Mouse (Mus musculus) neural tube, embryonic 13.5 days (tissue): ENCODE measurements at regions not wholly inside any gene's neighbourhood (a gene's known extent, or its start where the extent isn't known, plus 50 kb on each side); places are given as distances from the start of the nearest gene placed in this dataset.

Source experiments
- ATAC-seq: fragments of 200-750 bp; cut with Nextera tagmentation; 2 replicates; pipeline ENCODE4 v1.8.0; 2017; ENCODE audit warnings: low read depth, mild to moderate bottlenecking, moderate TSS enrichment, moderate library complexity
- H3K27ac ChIP-seq: fragments of 300-500 bp; sonication (generic); replicated peaks from 2 replicates; pipeline ENCODE4 v1.5.1; 2015; ENCODE audit warnings: moderate library complexity, mild to moderate bottlenecking, inconsistent platforms
- H3K27me3 ChIP-seq: fragments of 300-500 bp; sonication (generic); 2 replicates; pipeline ENCODE4 v1.6.1; 2015; ENCODE audit warnings: mild to moderate bottlenecking, inconsistent platforms
- H3K36me3 ChIP-seq: fragments of 300-500 bp; sonication (generic); 2 replicates; pipeline ENCODE4 v1.6.1; 2015; ENCODE audit warnings: mild to moderate bottlenecking, inconsistent platforms
- H3K4me1 ChIP-seq: fragments of 300-500 bp; sonication (generic); replicated peaks from 2 replicates; pipeline ENCODE4 v1.6.1; 2015; ENCODE audit warnings: inconsistent platforms
- H3K4me2 ChIP-seq: fragments of 300-500 bp; sonication (generic); 2 replicates; pipeline ENCODE4 v1.6.1; 2015; ENCODE audit warnings: inconsistent platforms, mild to moderate bottlenecking, moderate library complexity
- H3K4me3 ChIP-seq: fragments of 300-500 bp; sonication (generic); 2 replicates; pipeline ENCODE4 v1.5.1; 2015; ENCODE audit warnings: mild to moderate bottlenecking, inconsistent platforms
- H3K9ac ChIP-seq: fragments of 300-500 bp; sonication (generic); 2 replicates; pipeline ENCODE4 v1.6.1; 2015; ENCODE audit warnings: moderate library complexity, mild to moderate bottlenecking, inconsistent platforms
- H3K9me3 ChIP-seq: fragments of 300-500 bp; sonication (generic); 2 replicates; pipeline ENCODE4 v1.6.1; 2016; ENCODE audit warnings: inconsistent platforms
- WGBS: fragments of 180-500 bp; shearing (Covaris S2); methylation state at CpG from one replicate; pipeline ENCODE4 v1.1.7; 2015; 5-methylcytosine and 5-hydroxymethylcytosine counted together

DNA sequence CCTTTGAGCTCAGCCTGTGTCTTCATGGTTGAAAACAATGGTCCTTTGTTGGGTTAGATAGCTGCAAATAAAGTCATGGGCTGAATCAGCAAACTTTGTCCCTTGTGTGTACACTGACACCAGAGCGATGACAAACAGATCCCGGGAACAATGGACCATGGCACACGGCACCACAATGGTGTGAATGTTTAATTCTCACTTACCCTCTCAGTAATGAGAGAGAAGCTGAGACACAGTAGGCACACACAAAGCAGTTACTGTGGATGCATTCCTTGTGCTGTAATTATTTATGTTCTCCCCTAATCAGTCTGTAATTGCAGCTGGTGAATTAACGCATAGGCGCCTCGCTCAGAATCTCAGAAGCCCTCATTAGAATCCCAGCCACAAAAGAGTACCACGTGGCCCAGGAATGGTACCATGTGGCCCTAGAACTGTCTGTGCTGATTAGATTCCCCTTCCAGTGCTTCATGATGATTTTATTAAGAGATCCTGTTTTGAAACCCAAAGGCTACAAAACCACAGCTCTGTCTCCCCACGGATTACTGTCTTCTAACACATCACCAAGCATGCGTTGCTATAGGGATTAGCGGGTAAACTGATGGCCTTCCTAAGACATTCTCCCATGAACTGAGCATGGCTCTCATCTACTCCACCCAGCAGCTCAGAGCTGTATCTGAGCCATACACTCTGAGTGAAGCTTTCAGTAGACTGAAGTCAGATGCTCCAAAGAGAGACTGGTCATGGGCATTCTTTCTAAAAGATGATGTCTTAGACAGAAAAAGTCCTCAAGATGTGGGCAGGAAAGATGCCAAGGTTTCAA lies 250.8 kb downstream of the Wdr11 start:
- peak; percentile 77 for ATAC-seq
- no peaks in the 10 kb centered on the region for H3K36me3 ChIP-seq
- peaks cover 9% of the 10 kb centered on the region for H3K4me1 ChIP-seq
- WGBS = 40% methylated on average over 10 of the region's 10 CpGs
- H3K4me3 ChIP-seq = no peak overlapping the region
- H3K27me3 ChIP-seq = no peaks in the 10 kb centered on the region; the same call in 1 of the 2 replicates
- H3K4me2 ChIP-seq = no peak overlapping the region
- no peak overlapping the region for H3K9ac ChIP-seq
- no peaks in the 10 kb centered on the region for H3K9me3 ChIP-seq
- 0 out of 2 replicates have a peak overlapping the region, but pooled peaks have one; percentile 6 for H3K27ac ChIP-seq

DNA sequence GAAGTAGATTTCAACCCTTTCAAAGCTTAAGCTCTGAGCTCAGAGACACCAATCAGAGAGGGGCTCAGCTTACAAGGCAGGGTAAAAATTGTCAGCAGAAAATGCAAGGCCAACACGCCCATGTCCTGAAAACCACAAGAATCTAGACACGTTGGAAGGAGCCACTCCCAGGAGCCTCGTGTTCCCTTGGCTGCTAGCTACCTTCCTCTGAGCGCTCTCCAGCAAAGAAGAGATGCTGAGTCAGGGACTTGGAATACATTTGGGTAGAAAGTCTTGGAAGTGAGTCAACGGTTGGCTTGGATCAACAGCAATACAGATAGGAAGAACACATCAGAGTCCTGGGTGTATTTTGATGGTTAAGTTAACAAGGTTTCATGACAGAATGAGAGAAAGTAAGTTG lies 255.5 kb downstream of the Wdr11 start:
- Histone ChIP-seq H3K4me3 (no peak overlapping the region), H3K36me3 (no peaks in the 10 kb centered on the region), H3K27me3 (no peaks in the 10 kb centered on the region; the same call in 1 of the 2 replicates), H3K27ac (no peak overlapping the region), H3K4me2 (no peak overlapping the region), H3K9me3 (no peaks in the 10 kb centered on the region), H3K4me1 (peaks cover 8% of the 10 kb centered on the region), H3K9ac (no peak overlapping the region)
- WGBS = 80% methylated on average over 5 of the region's 5 CpGs
- no peak for ATAC-seq

DNA sequence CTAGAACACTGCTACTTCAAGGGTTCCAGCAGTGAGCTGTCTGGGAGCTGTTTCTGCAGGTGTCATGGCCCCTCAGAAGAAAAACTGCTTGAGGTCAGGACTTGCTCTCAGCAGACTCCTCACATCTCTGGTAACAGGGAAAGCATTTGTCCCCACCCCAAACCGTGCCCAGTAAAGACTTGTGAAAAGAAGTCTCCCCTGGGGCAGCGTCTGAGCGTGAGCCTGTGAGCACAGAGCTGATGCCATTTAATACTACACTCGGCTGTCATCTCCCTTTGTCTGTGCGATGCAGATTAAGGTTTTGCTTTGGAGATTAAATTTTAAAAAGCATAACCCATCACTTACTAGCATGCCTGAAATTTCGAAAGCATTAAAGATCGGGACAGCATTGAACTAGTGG lies 261.9 kb downstream of the Wdr11 start:
- Histone ChIP-seq H3K4me1 (no peaks in the 10 kb centered on the region), H3K4me2 (no peak overlapping the region), H3K9me3 (no peaks in the 10 kb centered on the region), H3K4me3 (no peak overlapping the region), H3K27me3 (no peaks in the 10 kb centered on the region), H3K36me3 (no peaks in the 10 kb centered on the region), H3K27ac (no peak overlapping the region), H3K9ac (no peak overlapping the region)
- no peak for ATAC-seq
- 45% methylated on average over 7 of the region's 7 CpGs for WGBS

DNA sequence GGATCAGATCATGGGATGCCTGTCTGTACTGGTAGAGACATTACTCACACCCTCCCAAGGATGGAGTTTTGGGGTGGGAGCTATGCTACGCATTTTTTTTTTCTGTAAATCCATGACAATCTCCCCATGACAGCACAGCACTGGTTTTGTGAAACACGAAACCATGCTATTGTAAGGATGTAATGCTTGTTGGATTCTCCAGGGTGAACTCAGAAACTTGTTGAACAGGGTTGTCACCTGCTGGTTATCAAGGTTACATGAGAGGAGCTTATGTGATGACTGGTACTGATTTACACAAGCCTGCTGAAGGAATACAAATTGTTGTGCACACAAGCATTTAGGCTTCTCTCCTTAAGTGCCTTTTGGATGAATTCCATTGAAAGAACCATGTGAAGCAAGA lies 263.3 kb downstream of the Wdr11 start:
- no peak for ATAC-seq
- Histone ChIP-seq H3K4me1 (no peaks in the 10 kb centered on the region), H3K4me3 (no peak overlapping the region), H3K9ac (no peak overlapping the region), H3K36me3 (no peaks in the 10 kb centered on the region), H3K4me2 (no peak overlapping the region), H3K27ac (no peak overlapping the region), H3K27me3 (no peaks in the 10 kb centered on the region), H3K9me3 (no peaks in the 10 kb centered on the region)
- WGBS = 74% methylated on average over 2 of the region's 2 CpGs

DNA sequence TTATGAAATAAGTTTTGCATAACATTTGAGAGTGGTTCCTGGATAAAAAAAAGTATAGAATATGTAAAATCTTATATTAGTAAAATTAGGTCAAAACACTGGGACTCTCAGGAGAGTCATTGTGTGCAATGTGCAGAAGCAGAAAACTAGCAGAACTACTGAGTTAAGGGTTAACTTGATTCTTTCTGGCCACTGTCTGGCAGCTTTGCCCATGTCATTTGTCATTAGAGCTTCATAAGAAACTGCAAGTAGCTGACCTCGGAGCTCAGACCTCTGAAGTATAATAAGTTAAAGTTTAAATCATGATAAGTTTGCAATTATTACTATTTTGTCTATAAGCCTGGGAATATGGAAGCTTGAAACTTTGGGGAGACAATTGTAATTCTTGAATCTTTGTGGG lies 271.3 kb downstream of the Wdr11 start:
- ATAC-seq = no peak

DNA sequence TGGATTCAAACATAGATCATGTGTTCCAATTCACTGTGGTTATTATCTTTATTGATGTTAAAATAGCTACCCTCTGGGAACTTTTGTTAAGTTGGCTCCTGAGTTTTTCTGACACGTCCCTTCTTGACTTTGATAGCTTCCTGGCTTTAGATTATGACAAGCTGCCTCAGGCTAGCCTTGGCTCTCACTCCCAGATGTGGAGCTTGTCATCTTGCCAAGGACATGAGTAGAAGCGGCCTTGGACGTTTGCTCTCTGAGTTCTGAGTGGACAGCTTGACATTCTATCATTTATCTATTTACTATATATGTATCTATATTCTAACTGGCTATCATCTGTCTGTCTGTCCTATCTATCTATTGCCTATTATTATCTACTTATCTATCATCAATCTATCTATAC lies 273.9 kb downstream of the Wdr11 start:
- H3K4me2 ChIP-seq = no peak overlapping the region
- no peaks in the 10 kb centered on the region for H3K27me3 ChIP-seq
- H3K9me3 ChIP-seq = no peaks in the 10 kb centered on the region
- no peak for ATAC-seq
- no peaks in the 10 kb centered on the region for H3K4me1 ChIP-seq
- no peak overlapping the region for H3K4me3 ChIP-seq
- WGBS = 80% methylated on average over 3 of the region's 3 CpGs
- no peak overlapping the region for H3K27ac ChIP-seq
- no peaks in the 10 kb centered on the region for H3K36me3 ChIP-seq
- H3K9ac ChIP-seq = no peak overlapping the region

More for the DNA sequence above, 271.3 kb downstream of the Wdr11 start:
- H3K4me2 ChIP-seq = no peak overlapping the region
- WGBS = 48% methylated on average over 1 of the region's 1 CpGs
- H3K9me3 ChIP-seq = no peaks in the 10 kb centered on the region
- H3K27ac ChIP-seq = no peak overlapping the region
- H3K36me3 ChIP-seq = no peaks in the 10 kb centered on the region
- no peak overlapping the region for H3K9ac ChIP-seq
- no peaks in the 10 kb centered on the region for H3K27me3 ChIP-seq
- H3K4me1 ChIP-seq = no peaks in the 10 kb centered on the region
- no peak overlapping the region for H3K4me3 ChIP-seq

DNA sequence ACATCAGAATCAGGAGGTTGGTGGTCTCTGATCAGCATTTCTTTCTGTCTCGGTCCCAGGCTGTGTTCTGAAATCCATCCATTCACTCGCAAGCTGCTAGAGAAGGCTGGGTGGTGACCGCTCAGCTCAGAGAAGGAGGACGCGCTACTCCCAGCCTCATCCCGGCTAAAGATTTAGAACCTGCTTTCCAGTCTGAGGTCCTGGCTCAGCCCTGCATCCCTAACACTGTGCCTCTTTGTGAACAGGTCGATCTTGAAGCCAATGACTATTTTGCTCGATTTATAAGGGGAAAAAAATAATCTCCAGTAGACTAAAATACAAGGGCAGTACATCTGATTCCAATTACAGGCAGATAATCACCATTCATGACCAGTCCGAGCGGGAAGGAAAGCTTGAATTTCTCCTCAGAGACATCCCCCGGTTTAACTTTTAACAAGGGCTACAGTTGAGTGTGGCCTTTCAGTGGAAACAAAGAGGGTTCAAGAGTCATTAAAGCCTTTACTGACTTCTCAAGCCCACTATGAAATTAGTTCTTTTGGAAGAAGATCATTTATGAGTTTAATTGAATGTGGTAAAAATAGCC lies 280.6 kb downstream of the Wdr11 start:
- WGBS = 64% methylated on average over 11 of the region's 11 CpGs
- H3K36me3 ChIP-seq = no peaks in the 10 kb centered on the region
- no peak overlapping the region for H3K27ac ChIP-seq
- H3K27me3 ChIP-seq = no peaks in the 10 kb centered on the region
- no peaks in the 10 kb centered on the region for H3K4me1 ChIP-seq
- H3K9me3 ChIP-seq = no peaks in the 10 kb centered on the region
- H3K9ac ChIP-seq = no peak overlapping the region
- H3K4me3 ChIP-seq = no peak overlapping the region
- H3K4me2 ChIP-seq = no peak overlapping the region
- ATAC-seq = no peak

DNA sequence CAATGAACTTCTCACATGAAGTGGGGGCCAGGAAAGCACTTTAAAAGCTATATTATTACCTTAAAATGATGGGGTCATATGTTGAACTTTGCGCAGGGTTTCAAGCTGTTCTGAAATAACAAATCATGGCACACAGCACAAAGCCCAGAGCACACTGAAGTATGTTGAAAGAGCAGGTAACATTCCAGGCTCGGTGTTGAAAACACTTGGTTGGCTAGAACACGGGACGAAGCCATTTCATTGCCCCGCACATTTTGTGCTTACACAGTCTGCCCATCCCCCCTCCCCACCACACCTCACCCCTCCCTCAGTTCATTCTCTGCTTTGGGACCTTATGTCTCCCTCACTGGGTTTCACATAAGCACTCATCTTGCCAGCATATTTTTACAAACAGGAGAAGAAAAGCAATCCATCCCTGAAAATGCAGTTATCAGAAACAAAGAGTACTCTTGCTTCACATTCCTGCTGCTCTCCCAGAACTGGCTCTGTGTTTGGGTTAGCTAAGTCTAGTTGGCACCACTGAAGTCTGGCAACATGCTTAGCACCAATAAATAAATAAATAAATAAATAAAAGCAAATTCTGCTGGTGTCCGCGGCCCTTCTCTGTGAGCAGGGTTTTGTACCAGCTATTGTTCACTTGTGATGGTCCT lies 284.7 kb downstream of the Wdr11 start:
- H3K27ac ChIP-seq = no peak overlapping the region
- H3K27me3 ChIP-seq = no peaks in the 10 kb centered on the region
- H3K36me3 ChIP-seq = no peaks in the 10 kb centered on the region
- H3K4me2 ChIP-seq = no peak overlapping the region
- ATAC-seq = no peak
- H3K4me3 ChIP-seq = no peak overlapping the region
- 84% methylated on average over 7 of the region's 7 CpGs for WGBS
- no peaks in the 10 kb centered on the region for H3K4me1 ChIP-seq
- no peak overlapping the region for H3K9ac ChIP-seq
- H3K9me3 ChIP-seq = no peaks in the 10 kb centered on the region

DNA sequence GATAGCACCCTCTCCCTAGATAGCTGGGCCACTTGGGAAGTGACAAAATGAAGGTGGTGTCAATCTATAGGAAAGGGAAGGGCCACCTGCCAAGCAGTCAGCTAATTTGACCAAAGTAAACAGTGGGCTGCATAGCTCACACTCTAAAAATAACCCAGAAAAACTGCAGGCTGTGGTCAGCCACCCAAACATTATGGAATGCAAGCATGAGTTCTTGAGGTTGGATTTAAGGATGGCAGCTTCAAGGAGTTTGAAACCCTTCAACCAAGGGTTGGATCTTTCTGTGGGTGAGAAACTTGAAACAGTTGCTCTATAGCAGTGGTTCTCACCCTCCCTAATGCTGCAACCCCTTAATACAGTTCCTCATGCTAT lies 285.2 kb downstream of the Wdr11 start:
- no peak overlapping the region for H3K4me2 ChIP-seq
- ATAC-seq = no peak
- no peaks in the 10 kb centered on the region for H3K9me3 ChIP-seq
- no peaks in the 10 kb centered on the region for H3K36me3 ChIP-seq
- H3K4me3 ChIP-seq = no peak overlapping the region
- H3K27me3 ChIP-seq = no peaks in the 10 kb centered on the region
- no peaks in the 10 kb centered on the region for H3K4me1 ChIP-seq
- no peak overlapping the region for H3K9ac ChIP-seq
- no peak overlapping the region for H3K27ac ChIP-seq

DNA sequence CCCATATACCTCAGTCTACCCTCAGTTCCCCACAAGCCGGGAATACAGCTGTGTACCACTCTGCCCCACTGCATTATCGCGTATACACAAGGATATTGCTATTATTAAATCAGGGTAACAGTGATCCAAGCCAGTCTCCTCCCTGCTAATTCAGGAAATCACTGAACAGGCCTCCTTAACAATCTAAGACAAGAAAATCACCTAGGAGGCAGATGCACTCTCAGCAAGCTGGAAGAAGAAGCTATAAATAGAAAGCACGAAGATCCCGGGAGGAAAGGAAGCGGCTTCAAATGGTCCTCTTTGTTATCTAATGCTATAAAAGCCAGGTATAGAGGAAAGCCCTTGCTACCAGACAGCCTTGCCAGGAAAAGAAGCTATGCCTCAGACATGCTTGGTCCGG lies 304.6 kb downstream of the Wdr11 start:
- no peak overlapping the region for H3K27ac ChIP-seq
- no peak overlapping the region for H3K9ac ChIP-seq
- no peak overlapping the region for H3K4me3 ChIP-seq
- H3K27me3 ChIP-seq = no peaks in the 10 kb centered on the region
- H3K36me3 ChIP-seq = no peaks in the 10 kb centered on the region
- no peak for ATAC-seq
- WGBS = 66% methylated on average over 7 of the region's 7 CpGs
- no peak overlapping the region for H3K4me2 ChIP-seq
- no peaks in the 10 kb centered on the region; the same call in 1 of the 2 replicates for H3K4me1 ChIP-seq
- H3K9me3 ChIP-seq = no peaks in the 10 kb centered on the region

DNA sequence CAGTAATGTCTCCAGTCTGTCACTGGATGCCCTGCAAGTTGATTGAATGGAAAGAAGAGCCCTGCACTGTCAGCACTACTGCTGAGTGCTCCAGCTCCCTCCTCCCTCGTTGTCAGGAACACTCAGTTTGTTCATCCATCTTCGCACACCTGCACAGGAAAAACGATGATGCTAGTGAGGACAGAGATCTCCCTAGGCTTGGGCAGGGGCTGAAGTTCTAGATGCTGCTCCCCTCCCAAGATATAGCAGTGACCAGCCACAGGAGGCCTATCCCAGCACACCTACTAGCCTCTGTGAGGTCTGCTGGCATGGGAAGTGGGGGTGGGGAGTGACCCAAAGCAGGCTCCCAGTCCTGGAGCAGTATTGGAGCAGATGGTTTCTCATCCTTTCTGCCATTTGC lies 305.8 kb downstream of the Wdr11 start:
- Histone ChIP-seq H3K9ac (no peak overlapping the region), H3K9me3 (no peaks in the 10 kb centered on the region), H3K4me1 (no peaks in the 10 kb centered on the region; the same call in 1 of the 2 replicates), H3K27me3 (no peaks in the 10 kb centered on the region), H3K36me3 (no peaks in the 10 kb centered on the region), H3K4me2 (no peak overlapping the region), H3K27ac (no peak overlapping the region), H3K4me3 (no peak overlapping the region)
- no peak for ATAC-seq
- WGBS = 80% methylated on average over 3 of the region's 3 CpGs

DNA sequence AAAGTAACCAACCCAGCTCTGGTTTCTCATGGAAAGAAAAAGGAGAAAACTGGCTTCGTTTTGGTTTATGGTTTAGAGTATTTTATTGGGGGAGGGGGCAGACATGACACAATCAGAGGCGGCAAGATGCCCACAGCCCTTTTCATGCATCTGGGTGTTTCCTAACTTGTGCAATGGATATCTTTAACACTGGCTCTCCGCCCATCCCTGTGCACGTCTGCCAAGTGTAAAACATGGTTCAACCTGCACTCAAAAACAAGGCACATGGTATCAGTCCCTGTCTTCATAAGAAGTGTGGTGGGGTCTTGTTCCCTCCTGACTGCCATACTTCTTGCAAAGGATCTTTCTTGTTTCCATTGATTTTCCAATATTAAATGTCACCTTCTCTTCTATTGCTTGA lies 310.6 kb downstream of the Wdr11 start:
- Histone ChIP-seq H3K9me3 (no peaks in the 10 kb centered on the region), H3K36me3 (no peaks in the 10 kb centered on the region), H3K27ac (no peak overlapping the region), H3K4me3 (no peak overlapping the region), H3K27me3 (no peaks in the 10 kb centered on the region), H3K9ac (no peak overlapping the region), H3K4me1 (no peaks in the 10 kb centered on the region), H3K4me2 (no peak overlapping the region)
- WGBS = 84% methylated on average over 4 of the region's 4 CpGs
- no peak for ATAC-seq
